Mouse (Mus musculus) small intestine, adult 2 months (tissue): ENCODE results near the gene Irak1. TPM values are rescaled to one million over a fixed set of nuclear protein-coding genes. Genes with fewer than 3 reads are reported as not detected.

Experiments used
- H3K27ac ChIP-seq: fragments of 200-500 bp; 2 replicates; pipeline ENCODE4 v1.5.1; 2012; ENCODE audit warnings: low read depth, low read length, control low read depth, inconsistent platforms; ENCODE audit not compliant: insufficient read depth
- H3K27me3 ChIP-seq: fragments of 200-500 bp; 2 replicates; pipeline ENCODE4 v1.6.1; 2012; ENCODE audit warnings: mild to moderate bottlenecking, moderate library complexity, low read length, inconsistent platforms; ENCODE audit not compliant: control insufficient read depth, insufficient read depth
- H3K36me3 ChIP-seq: fragments of 200-500 bp; 2 replicates; pipeline ENCODE4 v1.6.1; 2012; ENCODE audit warnings: mild to moderate bottlenecking, low read length, control low read depth, inconsistent platforms; ENCODE audit not compliant: control insufficient read depth, insufficient read depth
- H3K4me1 ChIP-seq: fragments of 200-500 bp; 2 replicates; pipeline ENCODE4 v1.6.1; 2012; ENCODE audit warnings: low read length, inconsistent platforms, mixed read lengths; ENCODE audit not compliant: control insufficient read depth, insufficient read depth, insufficient read length
- H3K4me3 ChIP-seq: fragments of 200-500 bp; 2 replicates; pipeline ENCODE4 v1.5.1; 2012; ENCODE audit warnings: low read depth, mild to moderate bottlenecking, control low read depth, inconsistent platforms, low read length, moderate library complexity
- CTCF ChIP-seq: fragments of 200-500 bp; IDR thresholded peaks from 2 replicates; pipeline ENCODE4 v1.5.1; 2012; ENCODE audit warnings: low read depth, mild to moderate bottlenecking, control low read depth, inconsistent platforms, low read length, moderate library complexity, mixed read lengths; ENCODE audit not compliant: insufficient replicate concordance, insufficient read length; ENCODE audit errors: extremely low read depth
- POLR2A ChIP-seq: fragments of 200-500 bp; IDR thresholded peaks from 2 replicates; pipeline ENCODE4 v1.6.1; 2012; ENCODE audit warnings: low read depth, mild to moderate bottlenecking, control low read depth, inconsistent platforms, low read length, moderate library complexity
- WGBS: fragments of 180-500 bp; shearing (Covaris S2); methylation state at CpG from one replicate; pipeline ENCODE4 v1.1.7; 2018; 5-methylcytosine and 5-hydroxymethylcytosine counted together
- polyA plus RNA-seq: library from polyadenylated mRNA; depleted of rRNA; stranded (reverse); fragments of >200 nt; gene quantifications from 2 replicates; pipeline ENCODE4 v1.2.3, GENCODE M21; 2012

The Irak1 gene
- polyA plus RNA-seq, 1 experiment: 96.8 TPM

- Histone ChIP-seq H3K4me1 (no peaks in the 10 kb centered on the region), H3K27me3 (no peaks in the 10 kb centered on the region), H3K4me3 (no peak overlapping the region), H3K36me3 (peaks cover 18% of the 10 kb centered on the region), H3K27ac (no peak overlapping the region)
- no peak for TF ChIP-seq POLR2A
- no peak for TF ChIP-seq CTCF
- WGBS: 93% methylated on average over 1 of the region's 1 CpGs
Measured at GRCm38 (mm10) chrX:74014597-74014996, 9.1 kb downstream of the Irak1 start.

- no peak for TF ChIP-seq CTCF
- no peak for TF ChIP-seq POLR2A
- Histone ChIP-seq H3K4me3 (no peak overlapping the region), H3K4me1 (no peaks in the 10 kb centered on the region), H3K27me3 (no peaks in the 10 kb centered on the region), H3K27ac (no peak overlapping the region), H3K36me3 (no peaks in the 10 kb centered on the region)
- WGBS: 50% methylated on average over 8 of the region's 8 CpGs
Measured at GRCm38 (mm10) chrX:74008063-74008462, 15.7 kb downstream of the Irak1 start.

GRCm38 (mm10) chrX:74006401-74006800, 17.3 kb downstream of the Irak1 start:
- H3K27ac ChIP-seq: no peak overlapping the region
- TF ChIP-seq CTCF: no peak
- no peak for TF ChIP-seq POLR2A
- H3K4me1 ChIP-seq: no peaks in the 10 kb centered on the region
- 81% methylated on average over 21 of the region's 21 CpGs for WGBS
- H3K36me3 ChIP-seq: no peaks in the 10 kb centered on the region
- H3K4me3 ChIP-seq: no peak overlapping the region
- no peaks in the 10 kb centered on the region for H3K27me3 ChIP-seq

- Histone ChIP-seq H3K27me3 (no peaks in the 10 kb centered on the region), H3K4me1 (no peaks in the 10 kb centered on the region), H3K36me3 (no peaks in the 10 kb centered on the region), H3K4me3 (no peak overlapping the region), H3K27ac (no peak overlapping the region)
- TF ChIP-seq CTCF (no peak), POLR2A (no peak)
- 75% methylated on average over 2 of the region's 2 CpGs for WGBS
Measured at GRCm38 (mm10) chrX:74003644-74004043, 20.1 kb downstream of the Irak1 start.

- Histone ChIP-seq H3K36me3 (no peaks in the 10 kb centered on the region), H3K4me1 (no peaks in the 10 kb centered on the region), H3K4me3 (no peak overlapping the region), H3K27me3 (no peaks in the 10 kb centered on the region), H3K27ac (no peak overlapping the region)
- TF ChIP-seq POLR2A (no peak), CTCF (no peak)
- WGBS: 51% methylated on average over 3 of the region's 3 CpGs
Measured at GRCm38 (mm10) chrX:74001024-74001423, 22.7 kb downstream of the Irak1 start.

DNA sequence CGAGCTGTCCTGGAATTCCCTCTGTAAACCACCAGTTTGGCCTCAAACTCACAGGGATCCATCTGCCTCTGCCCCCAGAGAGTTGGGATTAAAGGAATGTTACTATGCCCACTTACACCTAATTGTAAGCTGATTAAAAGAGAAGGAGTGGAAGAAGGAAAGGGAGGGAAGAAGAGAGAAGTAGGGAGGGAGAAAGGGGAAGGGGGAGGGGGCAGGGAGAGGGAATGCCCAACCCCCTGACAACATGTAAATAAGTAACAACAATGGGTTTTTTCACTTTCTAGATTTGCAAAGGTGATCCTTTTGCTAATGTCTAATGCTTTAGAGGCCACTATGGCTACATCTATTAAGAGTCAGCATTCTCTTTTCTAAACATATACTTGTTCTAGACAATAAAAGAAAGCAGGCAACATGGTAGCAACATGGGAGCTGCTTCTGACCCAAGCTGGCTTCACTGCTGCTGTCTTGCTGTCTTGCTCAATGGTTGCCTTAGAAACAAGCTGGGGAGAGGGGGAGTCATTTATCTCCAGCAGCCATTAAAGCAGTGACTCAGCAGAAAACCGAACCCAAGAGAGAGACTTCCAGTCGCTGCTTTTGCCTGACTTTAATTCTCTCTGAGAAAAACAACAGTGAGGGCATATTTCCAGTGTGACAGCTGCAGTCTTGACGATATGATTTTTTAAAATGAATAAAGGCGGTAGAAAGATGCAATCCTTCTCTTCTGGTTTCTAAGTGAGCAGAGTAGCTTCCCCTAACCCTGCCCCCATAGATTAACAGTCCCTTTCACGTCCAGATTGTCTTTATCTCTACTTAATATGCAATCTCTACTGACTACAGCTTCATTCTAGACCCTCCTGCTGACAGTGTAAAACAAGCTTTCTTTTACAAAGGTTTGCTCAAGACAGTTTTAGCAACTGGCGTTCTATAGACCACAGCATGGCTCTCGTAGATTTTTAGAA, 24.5 kb downstream of the Irak1 start:
- TF ChIP-seq POLR2A (no peak), CTCF (no peak)
- H3K4me3 ChIP-seq: no peak overlapping the region

DNA sequence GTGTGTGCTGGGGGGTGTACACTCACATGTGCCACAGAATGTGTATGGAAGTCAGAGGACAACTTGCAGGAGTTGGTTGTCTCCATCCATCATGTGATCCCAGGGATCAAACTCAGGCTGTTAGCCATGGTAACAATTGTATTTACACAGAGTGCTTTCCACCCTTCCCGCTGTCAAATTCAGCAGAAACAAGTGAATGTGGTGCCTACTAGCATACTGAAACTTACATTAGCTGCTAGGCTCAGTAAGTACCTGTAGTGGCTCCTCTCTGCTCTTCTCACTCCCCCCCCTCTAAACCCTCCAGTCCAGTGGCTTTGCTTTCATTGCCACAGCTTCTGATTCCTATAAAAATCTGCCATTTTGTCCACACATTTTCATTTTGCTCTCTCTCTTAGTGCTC, 45.9 kb downstream of the Irak1 start:
- 78% methylated on average over 1 of the region's 1 CpGs for WGBS

More for the DNA sequence above, 24.5 kb downstream of the Irak1 start:
- Histone ChIP-seq H3K27ac (no peak overlapping the region), H3K36me3 (no peaks in the 10 kb centered on the region), H3K4me1 (no peaks in the 10 kb centered on the region), H3K27me3 (no peaks in the 10 kb centered on the region)
- 38% methylated on average over 8 of the region's 8 CpGs for WGBS

More for the DNA sequence above, 45.9 kb downstream of the Irak1 start:
- no peak overlapping the region for H3K4me3 ChIP-seq
- H3K4me1 ChIP-seq: no peaks in the 10 kb centered on the region
- no peaks in the 10 kb centered on the region for H3K27me3 ChIP-seq
- no peak overlapping the region for H3K27ac ChIP-seq
- TF ChIP-seq CTCF (no peak), POLR2A (no peak)
- H3K36me3 ChIP-seq: no peaks in the 10 kb centered on the region
